Mouse (Mus musculus): Measurements from ENCODE around the gene Cux1. TPM values are rescaled to one million over a fixed set of nuclear protein-coding genes. Genes with fewer than 3 reads are reported as not detected.

The Cux1 gene
- polyA plus RNA-seq, 1 experiment from 2014 or later: 68.2 TPM

GRCm38 (mm10) chr5:136531674-136532365 is 35.5 kb downstream of the Cux1 start:
- peaks cover 38% of the 10 kb centered on the region for H3K4me1 ChIP-seq (replicated peaks)
- no peak overlapping the region for H3K4me2 ChIP-seq (replicated peaks)
- no peak overlapping the region for H3K4me3 ChIP-seq (replicated peaks)
- H3K9me3 ChIP-seq: no peaks in the 10 kb centered on the region
- H3K36me3 ChIP-seq: no peaks in the 10 kb centered on the region
- H3K9ac ChIP-seq: no peak overlapping the region
- no peak overlapping the region for H3K27ac ChIP-seq
- 74% methylated on average over 2 of the region's 2 CpGs for WGBS
- ATAC-seq: no peak
- no peaks in the 10 kb centered on the region for H3K27me3 ChIP-seq (replicated peaks)

GRCm38 (mm10) chr5:136530931-136531330 is 36.4 kb downstream of the Cux1 start:
- no peak overlapping the region for H3K4me2 ChIP-seq (replicated peaks)
- H3K27ac ChIP-seq: no peak overlapping the region
- 93% methylated on average over 1 of the region's 1 CpGs for WGBS
- no peak overlapping the region for H3K4me3 ChIP-seq (replicated peaks)
- H3K4me1 ChIP-seq (replicated peaks): peaks cover 38% of the 10 kb centered on the region
- ATAC-seq: no peak
- no peak overlapping the region for H3K9ac ChIP-seq
- H3K27me3 ChIP-seq (replicated peaks): no peaks in the 10 kb centered on the region
- H3K9me3 ChIP-seq: no peaks in the 10 kb centered on the region
- H3K36me3 ChIP-seq: no peaks in the 10 kb centered on the region

GRCm38 (mm10) chr5:136529165-136529564 is 38.1 kb downstream of the Cux1 start:
- Histone ChIP-seq H3K36me3 (no peaks in the 10 kb centered on the region), H3K4me1 (replicated peaks) (peaks cover 29% of the 10 kb centered on the region), H3K4me3 (replicated peaks) (no peak overlapping the region), H3K27ac (no peak overlapping the region), H3K9ac (no peak overlapping the region), H3K27me3 (replicated peaks) (no peaks in the 10 kb centered on the region), H3K9me3 (no peaks in the 10 kb centered on the region), H3K4me2 (replicated peaks) (no peak overlapping the region)
- no peak for ATAC-seq

- Histone ChIP-seq H3K9ac (no peak overlapping the region), H3K4me2 (replicated peaks) (no peak overlapping the region), H3K4me1 (replicated peaks) (peaks cover 24% of the 10 kb centered on the region), H3K27ac (no peak overlapping the region), H3K36me3 (no peaks in the 10 kb centered on the region), H3K27me3 (replicated peaks) (no peaks in the 10 kb centered on the region), H3K9me3 (no peaks in the 10 kb centered on the region), H3K4me3 (replicated peaks) (no peak overlapping the region)
- 51% methylated on average over 1 of the region's 1 CpGs for WGBS
- ATAC-seq: no peak
Observed at GRCm38 (mm10) chr5:136527871-136528270, 39.4 kb downstream of the Cux1 start.

GRCm38 (mm10) chr5:136526545-136526909 is 40.8 kb downstream of the Cux1 start:
- no peak overlapping the region for H3K27ac ChIP-seq
- WGBS: 65% methylated on average over 5 of the region's 5 CpGs
- H3K9me3 ChIP-seq: no peaks in the 10 kb centered on the region
- peaks cover 24% of the 10 kb centered on the region for H3K4me1 ChIP-seq (replicated peaks)
- H3K27me3 ChIP-seq (replicated peaks): no peaks in the 10 kb centered on the region
- H3K4me3 ChIP-seq (replicated peaks): no peak overlapping the region
- H3K36me3 ChIP-seq: no peaks in the 10 kb centered on the region
- H3K9ac ChIP-seq: no peak overlapping the region
- H3K4me2 ChIP-seq (replicated peaks): no peak overlapping the region
- peak; percentile 64 for ATAC-seq

GRCm38 (mm10) chr5:136525896-136526544 is 41.3 kb downstream of the Cux1 start:
- 74% methylated on average over 9 of the region's 9 CpGs for WGBS

GRCm38 (mm10) chr5:136522843-136523463 is 44.3 kb downstream of the Cux1 start:
- H3K36me3 ChIP-seq: no peaks in the 10 kb centered on the region
- H3K27me3 ChIP-seq (replicated peaks): no peaks in the 10 kb centered on the region
- ATAC-seq: no peak
- H3K9ac ChIP-seq: no peak overlapping the region
- H3K27ac ChIP-seq: no peak overlapping the region
- peaks cover 24% of the 10 kb centered on the region for H3K4me1 ChIP-seq (replicated peaks)
- no peak overlapping the region for H3K4me2 ChIP-seq (replicated peaks)
- WGBS: 19% methylated on average over 3 of the region's 3 CpGs
- no peaks in the 10 kb centered on the region for H3K9me3 ChIP-seq
- no peak overlapping the region for H3K4me3 ChIP-seq (replicated peaks)

More at GRCm38 (mm10) chr5:136525896-136526544, 41.3 kb downstream of the Cux1 start:
- H3K4me2 ChIP-seq (replicated peaks): no peak overlapping the region
- no peak for ATAC-seq
- no peak overlapping the region for H3K9ac ChIP-seq
- no peaks in the 10 kb centered on the region for H3K9me3 ChIP-seq
- H3K27me3 ChIP-seq (replicated peaks): no peaks in the 10 kb centered on the region
- H3K36me3 ChIP-seq: no peaks in the 10 kb centered on the region
- no peak overlapping the region for H3K27ac ChIP-seq
- peaks cover 24% of the 10 kb centered on the region for H3K4me1 ChIP-seq (replicated peaks)
- no peak overlapping the region for H3K4me3 ChIP-seq (replicated peaks)

GRCm38 (mm10) chr5:136521656-136522055 is 45.6 kb downstream of the Cux1 start:
- no peak for ATAC-seq
- no peak overlapping the region for H3K4me3 ChIP-seq (replicated peaks)
- H3K27ac ChIP-seq: no peak overlapping the region
- 78% methylated on average over 3 of the region's 3 CpGs for WGBS
- peaks cover 21% of the 10 kb centered on the region for H3K4me1 ChIP-seq (replicated peaks)
- H3K4me2 ChIP-seq (replicated peaks): no peak overlapping the region
- H3K27me3 ChIP-seq (replicated peaks): no peaks in the 10 kb centered on the region
- H3K9ac ChIP-seq: no peak overlapping the region
- H3K36me3 ChIP-seq: no peaks in the 10 kb centered on the region
- no peaks in the 10 kb centered on the region for H3K9me3 ChIP-seq

- H3K4me2 ChIP-seq (replicated peaks): no peak overlapping the region
- H3K27ac ChIP-seq: no peak overlapping the region
- H3K4me3 ChIP-seq (replicated peaks): no peak overlapping the region
- H3K4me1 ChIP-seq (replicated peaks): peaks cover 12% of the 10 kb centered on the region
- ATAC-seq: no peak
- no peaks in the 10 kb centered on the region for H3K9me3 ChIP-seq
- no peak overlapping the region for H3K9ac ChIP-seq
- H3K36me3 ChIP-seq: no peaks in the 10 kb centered on the region
- H3K27me3 ChIP-seq (replicated peaks): no peaks in the 10 kb centered on the region
- WGBS: 82% methylated on average over 3 of the region's 3 CpGs
Observed at GRCm38 (mm10) chr5:136518648-136519437, 48.4 kb downstream of the Cux1 start.

- no peak overlapping the region for H3K9ac ChIP-seq
- H3K36me3 ChIP-seq: no peaks in the 10 kb centered on the region
- peaks cover 4% of the 10 kb centered on the region for H3K4me1 ChIP-seq (replicated peaks)
- ATAC-seq: no peak
- H3K4me2 ChIP-seq (replicated peaks): no peak overlapping the region
- 54% methylated on average over 2 of the region's 2 CpGs for WGBS
- H3K27ac ChIP-seq: no peak overlapping the region
- no peaks in the 10 kb centered on the region for H3K9me3 ChIP-seq
- H3K4me3 ChIP-seq (replicated peaks): no peak overlapping the region
- H3K27me3 ChIP-seq (replicated peaks): no peaks in the 10 kb centered on the region
Observed at GRCm38 (mm10) chr5:136517510-136517909, 49.8 kb downstream of the Cux1 start.

GRCm38 (mm10) chr5:136516593-136516992 is 50.7 kb downstream of the Cux1 start:
- Histone ChIP-seq H3K4me3 (replicated peaks) (no peak overlapping the region), H3K9me3 (no peaks in the 10 kb centered on the region), H3K4me1 (replicated peaks) (peaks cover 3% of the 10 kb centered on the region; the same call in 1 of the 2 replicates), H3K9ac (no peak overlapping the region), H3K27me3 (replicated peaks) (no peaks in the 10 kb centered on the region), H3K36me3 (no peaks in the 10 kb centered on the region), H3K27ac (no peak overlapping the region), H3K4me2 (replicated peaks) (no peak overlapping the region)
- no peak for ATAC-seq
- 73% methylated on average over 3 of the region's 3 CpGs for WGBS

GRCm38 (mm10) chr5:136514049-136514677 is 53.1 kb downstream of the Cux1 start:
- no peaks in the 10 kb centered on the region for H3K9me3 ChIP-seq
- no peak overlapping the region for H3K27ac ChIP-seq
- WGBS: 43% methylated on average over 6 of the region's 6 CpGs
- no peak overlapping the region for H3K4me2 ChIP-seq (replicated peaks)
- no peaks in the 10 kb centered on the region for H3K36me3 ChIP-seq
- no peak for ATAC-seq
- no peaks in the 10 kb centered on the region for H3K27me3 ChIP-seq (replicated peaks)
- peaks cover 3% of the 10 kb centered on the region; the same call in 1 of the 2 replicates for H3K4me1 ChIP-seq (replicated peaks)
- no peak overlapping the region for H3K4me3 ChIP-seq (replicated peaks)
- H3K9ac ChIP-seq: no peak overlapping the region
